Mouse (Mus musculus): ENCODE data around the gene Disc1.

GRCm38 (mm10) chr8:125126482-125126881 lies 72.5 kb downstream of the Disc1 start:
- TF ChIP-seq CTCF (IDR thresholded peaks at IDR 0.05): no peak
- TF ChIP-seq POLR2A (IDR thresholded peaks at IDR 0.05; ENCODE audit: insufficient read depth, low read depth, low read length): no peak

Measured in heart, adult 2 months (tissue).